Mouse (Mus musculus): ENCODE results near the gene Stt3a. TPM values are rescaled to one million over a fixed set of nuclear protein-coding genes. Genes with fewer than 3 reads are reported as not detected.

Stt3a gene
- total RNA-seq (2021) = 10 to 100 TPM; 57.8 to 64.9 TPM

DNA sequence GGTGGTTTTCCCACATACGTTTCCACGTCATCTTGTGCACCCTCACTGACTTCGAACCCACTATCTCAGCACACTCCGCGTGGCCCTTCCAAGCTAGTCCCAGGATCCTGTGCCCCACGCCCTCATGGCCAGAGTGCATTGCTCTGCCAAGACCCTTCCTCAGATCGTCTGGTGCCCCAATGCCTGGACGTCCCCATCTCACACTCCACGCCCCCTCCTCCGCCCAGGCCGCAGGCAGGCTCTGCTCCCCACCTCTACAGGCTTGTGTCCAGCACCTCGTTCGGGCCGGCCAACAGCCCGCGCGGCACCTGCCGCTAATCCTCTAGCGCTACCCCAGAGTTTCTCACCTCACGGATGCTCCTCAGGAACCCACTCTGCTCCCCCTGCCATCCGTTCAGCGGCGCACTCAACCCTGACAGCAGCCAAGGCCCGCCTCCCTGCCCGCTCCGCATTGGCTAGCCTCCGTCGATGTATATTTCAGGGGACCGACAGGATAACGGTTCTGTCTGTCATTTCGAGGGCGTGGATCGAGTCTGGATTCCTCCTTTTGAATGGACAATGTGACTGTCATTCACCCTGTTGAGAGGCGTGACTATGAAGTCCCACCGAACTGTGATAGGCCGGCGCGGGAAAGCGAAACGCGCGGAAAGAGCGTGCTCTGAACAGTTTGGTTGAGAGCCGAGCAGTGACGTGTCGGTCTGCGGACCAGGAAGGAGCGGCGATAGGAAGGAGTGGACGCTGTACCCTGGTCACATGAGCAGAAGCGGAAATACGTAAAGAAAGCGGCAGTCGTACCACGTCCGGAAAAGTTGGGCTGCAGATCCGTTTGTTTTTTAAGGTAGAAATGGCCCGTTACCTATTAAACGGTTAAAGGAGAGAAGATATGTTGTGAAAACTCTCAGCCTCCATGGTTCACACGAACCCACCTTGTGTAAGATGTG, at the start of gene Stt3a:
TSS of gene Stt3a (minus strand) at position 477 of the 941 bp plus-strand sequence.
- intact Hi-C loops (cut with DNase I) = loop anchor here (2.0 kb wide), 2 partner anchors 29 to 41 kb away; partner anchors contain the start of genes Chek1 and Ei24
- peak; percentile 98 to 99 for DNase-seq

DNA sequence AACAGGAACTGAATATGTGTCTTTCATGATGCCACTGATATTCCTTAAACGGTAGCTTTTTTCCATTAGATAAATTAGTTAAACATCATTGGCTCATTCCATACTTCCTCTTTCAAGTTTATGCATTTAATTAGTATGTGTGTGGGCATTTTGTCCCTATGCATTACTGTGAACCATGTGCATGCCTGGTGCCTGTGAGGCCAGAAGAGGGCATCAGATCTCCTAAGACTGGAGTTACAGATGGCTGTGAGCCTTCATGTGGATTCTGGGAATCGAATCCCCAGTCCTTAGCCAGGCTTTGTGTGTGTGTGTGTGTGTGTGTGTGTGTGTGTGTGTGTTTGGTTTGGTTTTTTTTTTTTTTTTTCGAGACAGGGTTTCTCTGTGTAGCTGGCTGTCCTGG, 47.0 kb upstream of the Stt3a start:
- intact Hi-C loops (cut with DNase I) = no loop called here
- DNase-seq = no peak

DNA sequence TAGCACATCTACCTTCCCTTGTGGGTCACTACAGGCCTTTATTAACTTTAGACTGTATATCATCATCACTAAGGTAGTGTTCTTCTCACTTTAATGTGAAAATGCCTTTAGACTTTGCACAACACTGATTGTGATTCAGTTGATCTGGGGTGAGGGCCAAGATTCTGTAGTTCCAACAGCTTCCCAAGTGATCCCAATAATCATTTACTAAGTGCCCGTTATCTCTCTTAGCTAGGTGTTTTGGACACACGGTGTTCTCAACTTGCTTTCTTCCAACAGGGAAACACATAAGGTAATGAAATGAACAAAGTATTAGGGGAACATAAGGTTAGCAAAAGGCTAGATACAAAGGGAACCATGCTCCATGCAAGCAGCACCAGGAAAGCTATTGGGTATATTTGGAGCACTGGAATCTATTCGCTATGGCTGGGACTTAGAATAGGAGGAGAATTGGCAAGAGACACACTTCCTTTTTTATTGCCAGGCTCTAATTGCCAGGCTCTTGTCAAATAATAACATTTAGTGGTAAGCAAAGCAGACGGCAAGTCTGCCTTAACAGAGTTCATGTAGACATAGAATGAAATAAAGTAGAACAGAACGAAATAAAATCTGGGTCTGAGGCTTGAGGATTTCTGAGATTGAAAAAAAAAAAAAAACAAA, 40.8 kb upstream of the Stt3a start:
- intact Hi-C loops (cut with DNase I) = no loop called here
- no peak for DNase-seq

DNA sequence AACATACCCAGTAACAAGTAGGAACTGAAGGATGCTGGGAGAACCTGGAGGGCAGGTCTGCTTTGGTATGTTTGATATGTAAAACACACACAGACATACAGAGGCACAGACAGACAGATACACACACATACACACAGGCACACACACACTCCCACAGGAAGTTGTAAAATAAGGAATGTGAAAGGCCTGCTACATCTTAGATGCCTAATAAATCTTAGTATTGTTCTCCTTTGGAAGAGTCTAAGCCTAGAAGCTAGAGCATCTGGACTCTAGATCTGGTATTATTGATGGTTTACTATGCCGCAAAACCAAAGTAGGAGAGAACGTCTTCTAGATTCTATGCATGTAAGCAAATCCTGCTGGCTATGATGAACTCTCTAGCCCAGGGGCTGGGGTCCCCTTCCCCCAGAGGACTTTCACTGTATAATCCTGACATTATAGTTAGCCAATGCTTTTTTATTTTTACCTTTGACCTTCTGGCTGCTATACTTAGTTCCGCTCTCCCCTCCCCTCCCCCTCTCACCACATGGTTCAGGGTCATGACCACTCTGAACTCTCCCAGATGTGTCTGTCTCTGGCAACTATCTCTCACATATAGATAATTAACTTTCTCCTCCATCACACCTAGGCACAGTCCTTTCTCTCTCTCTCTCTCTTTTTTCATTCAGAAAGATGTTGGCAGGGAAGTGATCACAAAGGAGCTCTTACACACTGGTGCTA, 37.9 kb upstream of the Stt3a start:
- no peak for DNase-seq
- intact Hi-C loops (cut with DNase I) = no loop called here

DNA sequence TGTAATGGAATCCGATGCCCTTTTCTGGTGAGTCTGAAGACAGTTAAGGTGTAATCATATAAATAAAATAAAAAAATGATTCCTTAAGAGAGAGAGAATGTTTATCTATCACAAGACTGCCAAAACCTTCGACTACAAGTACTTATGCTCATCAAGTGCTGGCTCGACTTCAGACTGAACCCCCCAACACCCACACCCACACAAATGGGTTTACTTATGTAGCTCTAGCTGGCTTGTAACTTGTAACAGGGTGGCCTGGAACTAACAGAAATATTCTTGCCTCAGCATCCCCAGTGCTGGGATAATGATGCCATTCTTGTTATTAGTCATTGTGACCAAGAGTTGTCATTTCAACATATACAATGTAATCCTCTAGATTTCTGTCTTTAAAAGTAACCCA, 36.4 kb upstream of the Stt3a start:
- DNase-seq = no peak
- intact Hi-C loops (cut with DNase I) = no loop called here

DNA sequence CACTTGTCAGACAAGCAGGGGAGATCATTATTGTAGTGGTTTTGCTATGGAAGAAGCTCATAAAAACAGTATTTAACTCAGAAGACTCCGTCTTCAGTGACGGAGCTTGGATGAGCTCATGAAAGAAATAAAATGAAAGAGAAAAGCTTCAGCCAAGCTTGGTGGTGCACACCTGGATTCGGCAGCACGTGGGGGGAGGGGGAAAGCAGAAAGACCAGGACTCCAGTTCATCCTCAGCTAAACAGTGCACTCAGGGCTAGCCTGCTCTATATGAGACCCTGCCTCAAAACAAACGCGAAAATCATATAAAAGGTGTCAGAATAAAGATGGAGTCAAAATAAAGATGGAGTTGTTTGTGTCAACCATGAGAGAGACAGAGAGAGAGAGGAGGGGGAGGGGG, 35.9 kb upstream of the Stt3a start:
- no peak for DNase-seq
- intact Hi-C loops (cut with DNase I) = no loop called here

DNA sequence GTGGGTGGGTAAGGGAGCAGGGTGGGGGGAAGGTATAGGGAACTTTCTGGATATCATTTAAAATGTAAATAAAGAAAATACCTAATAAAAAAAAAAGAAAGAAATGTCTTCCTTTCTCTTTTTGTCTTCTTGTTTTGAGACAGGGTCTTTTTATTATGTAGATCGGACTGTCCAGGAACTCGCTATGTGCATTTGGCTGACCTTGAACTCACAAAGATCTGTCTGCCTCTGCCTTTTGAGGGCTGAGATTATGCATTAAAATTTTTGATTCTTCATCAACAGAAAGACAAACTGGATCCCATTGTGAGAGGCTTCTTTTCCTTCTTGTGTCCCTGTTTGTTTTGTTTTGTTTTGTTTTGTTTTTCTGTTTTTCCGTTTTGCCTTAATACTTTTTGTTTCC, 35.5 kb upstream of the Stt3a start:
- intact Hi-C loops (cut with DNase I) = no loop called here
- no peak for DNase-seq

DNA sequence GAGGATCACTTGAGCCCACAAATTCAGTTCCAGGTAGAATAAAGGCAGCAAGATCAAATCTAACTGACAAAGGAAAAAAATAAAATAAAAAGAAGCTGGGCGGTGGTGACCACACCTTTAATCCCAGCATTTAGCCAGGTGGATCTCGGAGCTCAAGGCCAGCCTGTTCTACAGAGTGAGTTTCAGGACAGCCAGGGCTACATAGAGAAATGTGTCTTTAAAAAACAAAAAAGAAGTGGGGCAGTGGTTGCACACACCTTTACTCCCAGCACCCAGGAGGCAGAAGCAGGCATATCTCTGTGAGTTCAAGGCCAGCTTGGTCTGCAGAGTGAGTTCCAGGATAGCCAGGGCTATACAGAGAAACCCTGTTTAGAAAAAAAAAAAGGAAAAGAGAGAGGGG, 34.5 kb upstream of the Stt3a start:
- intact Hi-C loops (cut with DNase I) = no loop called here
- no peak for DNase-seq

DNA sequence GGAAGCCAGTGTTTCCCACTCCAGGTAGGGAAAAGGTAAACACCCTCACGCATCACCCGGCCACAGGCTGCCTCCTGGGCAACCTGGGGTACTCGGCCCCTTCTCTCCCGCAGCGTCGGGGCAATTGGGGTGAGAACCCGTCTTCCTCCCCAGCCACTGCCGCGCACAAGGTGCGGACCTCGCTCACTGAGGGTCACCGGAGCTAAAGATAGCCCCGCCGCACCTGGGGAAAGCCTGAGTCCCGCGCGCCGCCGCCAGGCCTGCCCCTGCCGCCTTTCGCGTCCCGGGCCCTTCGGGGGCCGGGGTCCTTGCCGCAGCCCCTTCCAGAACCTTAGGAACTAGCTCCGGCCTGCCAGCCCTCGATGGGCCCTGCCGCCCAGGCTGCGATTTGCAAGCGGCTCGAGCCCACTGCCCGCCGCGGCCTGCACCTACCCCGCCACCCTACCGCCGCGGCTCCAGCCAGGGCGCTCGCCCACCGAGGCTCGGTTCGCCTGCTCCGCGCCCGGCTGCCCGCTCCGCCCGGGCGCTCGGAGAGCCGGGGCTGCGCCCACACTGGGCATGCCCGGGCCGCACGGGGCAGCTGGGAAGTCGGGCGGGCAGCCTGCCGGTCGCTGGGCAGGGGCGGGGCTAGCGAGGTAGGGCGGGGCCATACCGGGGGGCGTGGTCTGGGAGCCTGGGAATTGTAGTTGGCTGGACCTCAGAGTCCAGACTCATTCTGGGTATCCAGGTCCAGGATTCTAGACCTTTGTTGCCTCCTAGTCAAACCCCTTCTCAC, 29.5 kb upstream of the Stt3a start, which contains the start of gene Ei24:
TSS of gene Ei24 (minus strand) at position 613 of the 775 bp plus-strand sequence.
- intact Hi-C loops (cut with DNase I) = loop anchor here (2.0 kb wide), 1 partner anchor 30 kb away; the partner anchor contains the start of gene Stt3a
- peak; percentile 96 to 97 for DNase-seq

DNA sequence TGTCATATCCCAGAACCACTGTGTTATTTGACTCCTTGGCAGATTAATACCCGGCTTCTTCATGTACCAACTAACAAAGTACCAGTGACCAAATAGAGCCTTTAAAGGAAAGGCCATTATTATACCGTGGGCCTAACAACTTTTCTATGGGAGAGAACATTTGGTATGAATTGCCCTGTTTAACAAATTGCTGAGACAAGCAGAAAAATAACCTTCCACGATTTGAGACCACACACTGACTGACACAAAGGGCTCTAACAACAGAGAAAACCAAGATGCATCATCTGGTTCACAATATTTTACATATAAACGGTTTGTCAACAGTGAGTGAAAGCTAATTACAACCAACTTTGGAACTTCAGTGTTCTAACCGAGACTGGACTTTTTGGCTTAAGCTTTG, 28.7 kb upstream of the Stt3a start:
- intact Hi-C loops (cut with DNase I) = loop anchor here (2.0 kb wide), 1 partner anchor 29 kb away; the partner anchor contains the start of gene Stt3a
- DNase-seq = no peak

DNA sequence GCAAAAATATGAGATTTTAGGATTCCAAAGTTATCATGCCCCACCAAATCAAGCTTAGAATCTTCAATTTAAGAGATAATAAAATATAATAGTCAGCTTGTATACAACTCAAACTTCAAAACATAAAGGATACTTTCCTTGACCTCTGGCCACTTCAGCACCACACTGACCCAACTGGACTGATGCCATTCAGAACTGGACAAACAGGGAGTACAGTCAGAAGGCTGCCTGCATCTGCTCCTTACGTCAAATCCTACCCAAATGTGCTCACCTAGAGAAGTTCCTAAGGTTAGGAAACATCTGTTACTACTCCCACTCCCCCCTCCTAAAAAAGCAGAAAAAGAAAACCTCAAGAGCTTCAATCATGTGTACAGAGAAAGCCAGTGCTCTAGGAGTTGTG, 28.1 kb upstream of the Stt3a start:
- no peak for DNase-seq
- intact Hi-C loops (cut with DNase I) = no loop called here

DNA sequence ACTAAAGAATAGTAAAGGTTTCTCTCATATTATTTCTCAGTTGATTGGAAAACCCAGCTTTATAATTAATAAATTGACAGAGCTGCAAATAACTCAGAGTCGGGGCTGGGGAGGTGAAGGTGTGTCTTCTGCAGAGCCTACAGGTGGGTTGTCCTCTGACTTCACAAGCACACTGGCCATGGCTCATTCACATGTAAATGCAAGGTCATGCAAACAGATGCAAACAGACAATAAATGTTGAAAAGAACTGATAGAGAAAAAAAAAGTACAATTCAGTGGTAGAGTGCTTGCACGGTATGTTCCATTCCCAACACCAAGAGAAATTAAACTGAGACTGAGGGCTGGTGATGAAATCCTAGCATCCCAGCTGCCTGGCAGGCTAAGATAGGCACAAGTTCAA, 27.0 kb upstream of the Stt3a start:
- no peak for DNase-seq
- intact Hi-C loops (cut with DNase I) = no loop called here

DNA sequence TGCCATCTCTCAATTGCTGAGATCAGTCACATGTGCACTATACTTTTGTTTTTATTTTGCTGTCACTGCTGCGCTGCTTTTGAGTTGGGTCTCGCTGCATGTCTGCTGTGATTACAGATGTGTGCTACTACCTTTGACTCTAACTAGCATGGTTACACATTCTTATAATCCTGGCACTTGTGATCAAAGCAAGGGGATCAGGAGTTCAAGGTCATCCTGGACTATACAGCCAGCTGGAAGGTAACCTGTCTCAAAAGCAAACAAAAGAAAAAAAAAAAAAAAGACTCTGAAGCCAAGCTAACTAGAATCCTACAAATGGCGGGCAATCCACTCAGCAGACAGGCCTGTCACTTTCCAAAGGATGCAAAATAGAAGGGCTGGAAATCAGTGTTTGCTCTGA, 24.7 kb upstream of the Stt3a start:
- no peak for DNase-seq
- intact Hi-C loops (cut with DNase I) = no loop called here

DNA sequence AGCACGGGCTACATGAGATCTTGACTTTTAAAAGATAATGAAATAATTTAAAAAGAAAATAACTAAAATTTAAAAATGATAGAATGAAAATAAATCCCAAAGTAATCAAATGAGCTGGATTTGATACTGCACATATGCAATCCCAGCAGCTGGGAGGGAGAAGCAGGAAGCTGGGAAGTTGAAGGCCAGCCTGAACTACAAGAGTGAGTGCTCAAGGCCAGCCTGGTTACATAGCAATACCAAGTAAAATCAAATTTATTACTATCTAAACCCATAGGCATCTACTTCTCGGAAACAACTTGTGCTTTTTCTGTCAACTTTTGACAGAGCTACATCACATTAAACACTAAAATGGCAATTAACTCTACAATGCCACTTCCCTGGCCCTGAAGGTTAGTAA, 16.4 kb upstream of the Stt3a start:
- DNase-seq = no peak
- intact Hi-C loops (cut with DNase I) = no loop called here

DNA sequence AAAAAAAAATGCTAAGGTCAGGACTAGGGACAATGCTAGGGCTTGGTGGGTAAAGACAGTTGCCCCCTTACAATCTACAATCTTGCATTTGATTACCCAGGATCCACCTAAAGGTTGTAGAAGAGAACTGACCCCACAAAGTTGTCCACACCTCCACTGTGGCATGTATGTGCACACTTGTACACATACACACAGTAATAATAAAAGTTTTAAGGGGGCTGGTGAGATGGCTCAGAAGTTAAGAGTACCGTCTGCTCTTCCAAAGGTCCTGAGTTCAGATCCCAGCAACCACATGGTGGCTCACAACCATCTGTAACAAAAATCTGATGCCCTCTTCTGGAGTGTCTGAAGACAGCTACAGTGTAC, 1.6 kb upstream of the Stt3a start:
- intact Hi-C loops (cut with DNase I) = no loop called here
- no peak for DNase-seq

DNA sequence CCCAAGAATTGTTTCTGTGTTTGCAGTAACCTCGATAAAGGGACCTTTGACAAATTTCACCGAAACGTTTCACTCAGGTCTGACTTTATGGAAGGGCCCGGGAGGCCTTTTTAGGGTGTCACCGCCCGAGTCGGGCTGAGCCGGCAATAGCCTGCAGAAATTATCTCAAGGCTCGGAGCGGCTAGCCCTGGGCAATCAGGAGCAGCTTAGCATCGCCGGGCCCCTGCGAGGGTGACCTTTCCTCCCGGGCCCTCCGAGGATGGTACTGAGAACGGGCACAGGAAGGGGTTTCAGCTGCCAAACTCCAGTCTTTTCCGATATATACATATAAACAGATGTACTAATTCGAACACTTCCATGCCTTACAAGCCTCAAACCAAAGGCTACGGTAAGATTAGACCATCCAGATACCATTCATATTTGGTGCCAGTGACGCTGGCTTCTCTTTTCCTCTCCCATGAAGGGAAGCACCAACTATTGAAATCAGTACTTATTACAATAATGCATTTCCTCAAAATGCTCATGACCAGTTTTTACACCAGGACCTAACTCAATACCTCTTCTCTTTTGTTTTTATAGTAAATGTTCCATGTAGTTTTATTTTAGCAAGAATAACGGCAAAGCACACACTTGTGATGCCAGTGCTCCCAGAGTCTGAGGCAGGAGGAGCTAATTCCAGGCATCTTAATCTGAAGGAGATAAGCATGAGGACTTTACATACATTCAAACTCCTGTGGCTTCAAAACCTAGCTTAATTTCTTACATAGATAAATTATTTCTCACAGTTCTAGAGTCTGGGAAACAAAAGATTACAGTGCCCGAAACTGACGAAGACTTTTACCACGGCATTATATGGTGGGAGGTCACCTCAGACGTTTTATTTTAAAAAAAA, 923 bp upstream of the Stt3a start:
- DNase-seq = peak; percentile 45 to 72
- intact Hi-C loops (cut with DNase I) = no loop called here

DNA sequence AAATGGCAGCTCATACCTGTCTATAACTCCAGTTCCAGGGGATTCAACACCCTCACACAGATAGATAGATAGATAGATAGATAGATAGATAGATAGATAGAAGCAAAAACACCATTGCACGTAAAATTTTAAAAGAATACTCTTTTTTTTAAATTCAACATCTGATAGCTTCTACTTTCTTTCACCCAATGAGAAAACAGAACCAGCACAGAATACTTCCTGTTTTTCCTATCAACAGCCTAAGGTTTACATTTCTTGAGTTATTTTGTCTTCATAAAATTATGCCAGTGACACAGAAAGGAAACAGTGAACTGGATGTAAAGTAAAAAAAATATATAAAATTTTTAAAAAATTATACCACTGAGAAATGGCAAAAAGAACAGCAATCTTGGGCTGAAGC, 3.1 kb downstream of the Stt3a start:
- DNase-seq = no peak
- intact Hi-C loops (cut with DNase I) = no loop called here

DNA sequence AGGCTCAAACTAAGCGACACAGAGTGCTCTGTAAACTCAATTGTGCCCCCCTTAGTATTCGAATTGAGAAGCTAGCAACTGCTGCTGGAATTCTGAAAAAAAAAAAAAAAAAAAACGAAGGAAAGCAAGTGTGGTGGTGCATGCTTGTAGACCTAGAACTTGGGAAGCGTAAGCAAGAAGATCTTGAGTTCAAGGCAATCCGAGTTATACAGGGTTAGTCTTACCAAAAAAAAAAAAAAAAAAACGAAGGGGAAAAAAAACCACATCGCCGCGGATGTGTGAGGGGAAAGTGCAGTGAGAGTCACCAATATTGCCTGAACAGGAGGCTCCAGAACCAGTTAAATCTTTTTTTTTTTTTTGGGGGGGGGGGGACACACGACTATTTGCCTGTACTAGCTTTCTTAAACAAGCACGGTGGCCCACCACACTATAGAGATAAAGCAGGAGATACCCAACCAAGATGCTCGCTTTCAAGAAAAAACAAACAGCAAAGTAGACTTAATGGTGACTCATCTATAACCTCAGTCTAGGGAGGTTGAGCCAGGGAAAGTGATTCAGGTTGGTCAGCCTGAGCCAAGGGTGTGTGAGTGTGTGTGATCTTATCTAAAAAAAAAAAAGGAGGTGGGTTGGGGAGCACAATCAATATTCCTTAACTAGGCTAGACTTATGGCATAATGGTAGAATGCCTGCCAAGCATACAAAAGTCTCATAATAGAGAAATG, 40.3 kb downstream of the Stt3a start, which contains the start of gene Chek1:
TSS of gene Chek1 (minus strand) at position 32 of the 722 bp plus-strand sequence.
- intact Hi-C loops (cut with DNase I) = loop anchor here (2.0 kb wide), 1 partner anchor 40 kb away; the partner anchor contains the start of gene Stt3a
- no peak for DNase-seq

Measured in heart, postnatal 36 days (tissue).